Mouse (Mus musculus) layer of hippocampus, adult 18-20 months (tissue): ENCODE results near the gene Dnajc13. TPM values are rescaled to one million over a fixed set of nuclear protein-coding genes. Genes with fewer than 3 reads are reported as not detected.

ENCODE experiments used
- DNase-seq, 2 experiments: peaks; one replicate each; pipeline ENCODE4 v3.0.0; 2022; ENCODE audit warnings: low spot score in 2 of 2
- long read RNA-seq: library from polyadenylated mRNA; stranded (forward); transcript quantifications from one replicate; pipeline ENCODE4 v2.0.0, GENCODE M21; 2021
- total RNA-seq, 2 experiments: library from RNA; stranded (reverse); gene quantifications; 2 replicates each; pipeline ENCODE4 v1.2.3; 2021

Dnajc13 gene
- 10 to 100 TPM; 57.6 to 61.1 TPM for total RNA-seq
- long read RNA-seq, full-length matches to known transcripts: 1 of 26 reads
- long read RNA-seq, partial matches to known transcripts: 5 of 26 reads
- long read RNA-seq, other reads (novel, unspliced or antisense): 20 of 26 reads

DNA sequence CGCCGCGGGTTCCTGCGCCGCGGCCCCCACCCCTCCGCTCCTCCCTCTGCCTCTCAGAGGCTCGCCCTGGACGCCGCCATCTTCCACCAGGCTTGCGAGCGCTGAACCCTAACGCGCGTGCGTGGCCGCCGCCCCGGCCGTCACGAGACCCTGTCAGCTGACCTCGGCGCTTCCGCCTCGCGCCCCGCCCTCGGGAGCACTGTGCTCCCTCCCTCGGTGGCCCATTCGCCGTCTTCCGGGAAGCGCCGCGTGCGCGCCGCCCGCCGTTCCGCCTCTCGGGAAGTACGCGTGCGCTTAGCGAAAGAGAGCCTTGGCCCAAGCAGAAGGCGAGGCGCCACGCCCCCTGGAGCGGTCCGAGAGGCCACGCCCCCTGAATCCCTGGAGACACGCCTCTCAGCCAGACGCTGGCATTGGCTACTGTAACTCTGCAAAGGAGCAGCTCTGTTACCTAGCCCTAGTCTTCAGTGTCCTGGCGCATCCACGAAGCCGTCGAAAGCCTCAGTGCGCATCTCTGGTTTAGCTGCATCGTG is at the start of gene Dnajc13:
Gene Dnajc13, minus strand, starts transcription at position 108 of the 530 bp plus-strand sequence.
- peak; percentile 99 for DNase-seq

DNA sequence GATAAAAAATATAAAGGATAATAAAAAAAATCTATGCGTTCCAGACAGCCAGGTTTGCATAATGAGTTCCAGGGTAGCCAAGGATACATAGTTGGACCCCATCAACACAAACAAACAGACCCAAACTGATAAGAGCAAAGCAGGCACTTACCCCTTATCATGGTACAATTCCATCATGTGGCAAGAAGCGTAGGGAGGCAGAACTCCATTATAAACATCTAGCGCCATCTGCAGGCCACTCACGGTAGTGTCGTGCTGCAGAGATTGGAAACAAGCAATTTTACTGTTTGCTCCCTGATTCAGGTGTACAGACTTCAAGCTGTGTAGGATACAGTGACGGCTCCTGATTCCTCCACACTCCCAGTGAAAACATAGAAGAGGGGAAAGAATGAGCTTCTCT is 44.0 kb upstream of the Dnajc13 start:
- DNase-seq: peak; percentile 51 to 89

DNA sequence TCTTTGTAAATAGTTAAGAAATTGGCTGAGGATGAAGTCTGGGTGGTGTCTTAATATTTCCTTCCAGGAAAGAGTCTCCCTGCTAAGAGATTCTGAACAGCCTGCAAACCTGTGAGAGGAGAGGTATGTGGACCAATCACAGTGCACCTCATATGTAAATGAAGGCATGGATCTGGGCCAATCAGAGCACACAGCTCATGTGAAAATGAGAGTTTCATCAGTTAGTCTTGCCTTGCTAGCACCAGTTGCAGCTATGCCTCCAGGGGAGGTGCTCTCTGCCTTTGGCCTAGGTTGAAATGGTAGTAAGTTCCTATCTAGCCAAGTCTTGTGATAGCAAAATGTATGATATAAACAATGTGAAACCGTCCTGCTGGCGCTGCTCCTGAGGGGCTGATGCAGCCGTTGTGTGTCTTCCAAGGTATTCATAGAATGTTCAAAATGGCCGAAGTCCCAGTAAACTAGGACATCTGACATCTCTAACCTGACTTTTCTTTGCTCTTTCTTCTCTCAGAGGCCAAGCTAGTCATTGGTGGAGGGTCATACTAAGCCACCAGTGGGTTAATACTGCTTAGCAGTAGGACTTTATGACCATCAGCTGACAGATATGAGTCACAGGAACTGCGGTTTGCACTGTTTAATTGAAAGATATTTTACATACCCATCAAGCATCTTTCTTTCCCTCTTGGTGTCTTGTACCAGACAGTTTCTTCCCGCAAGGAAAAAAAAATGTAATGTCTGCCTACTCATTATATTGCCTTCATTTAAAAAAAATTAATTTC is 42.8 kb upstream of the Dnajc13 start:
- no peak for DNase-seq

DNA sequence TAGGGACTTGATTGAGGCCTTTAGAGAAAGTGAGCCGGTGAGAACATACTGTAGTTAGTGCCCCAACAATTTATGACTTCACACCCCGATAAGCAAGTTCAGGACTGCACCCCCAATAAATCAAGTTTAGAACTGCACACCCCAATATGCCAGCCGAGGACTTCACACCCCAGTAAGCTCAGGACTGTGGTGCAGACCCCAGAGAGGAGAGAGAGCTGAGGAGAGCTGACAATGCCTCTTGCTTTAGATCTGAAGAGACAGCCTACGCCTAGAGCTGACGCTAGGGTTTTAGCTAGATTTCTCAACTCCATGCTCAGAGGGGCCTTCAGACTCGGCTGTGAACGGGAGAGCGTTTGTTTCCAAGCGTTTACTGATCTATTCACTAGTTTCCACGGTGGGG is 42.1 kb upstream of the Dnajc13 start:
- no peak for DNase-seq

DNA sequence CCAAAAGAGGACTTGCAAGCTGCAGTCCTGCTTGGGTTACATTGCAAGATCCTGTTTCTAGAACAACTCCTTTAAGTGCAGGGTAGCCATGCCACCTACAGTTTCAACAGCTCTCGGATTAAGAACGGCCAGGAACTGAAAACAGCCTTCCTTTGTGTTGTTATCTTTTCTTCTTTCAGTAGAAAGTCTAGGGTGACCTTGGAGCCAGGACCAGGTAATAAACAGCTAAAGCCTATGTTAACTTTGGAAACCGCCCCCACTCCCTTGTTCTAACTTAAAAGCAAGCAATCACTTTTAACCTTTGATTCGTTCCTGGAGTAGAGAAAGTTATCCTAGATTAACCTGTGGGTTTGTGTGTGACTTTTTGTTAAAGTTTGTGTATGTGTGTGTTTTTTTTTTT is 41.6 kb upstream of the Dnajc13 start:
- DNase-seq: no peak

DNA sequence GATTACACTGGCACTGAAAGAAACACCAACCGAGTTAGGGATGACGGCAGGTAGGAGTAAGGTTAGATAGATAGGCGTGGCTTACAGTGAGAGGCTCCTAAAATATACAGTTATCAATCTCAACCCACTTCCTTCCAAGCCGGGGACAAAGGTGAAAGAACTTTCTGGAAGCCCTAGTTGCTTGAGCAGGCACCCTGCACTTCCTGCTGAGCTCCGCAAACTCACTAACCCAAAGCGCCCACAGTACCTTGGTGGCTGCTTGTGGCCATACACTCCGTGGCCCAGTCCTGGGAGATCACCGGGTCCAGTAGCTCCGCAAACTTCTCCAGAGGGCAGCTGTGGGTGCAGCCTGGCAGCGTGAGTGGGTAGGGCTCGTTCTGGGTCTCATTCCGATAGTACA is 37.8 kb upstream of the Dnajc13 start:
- DNase-seq: no peak

DNA sequence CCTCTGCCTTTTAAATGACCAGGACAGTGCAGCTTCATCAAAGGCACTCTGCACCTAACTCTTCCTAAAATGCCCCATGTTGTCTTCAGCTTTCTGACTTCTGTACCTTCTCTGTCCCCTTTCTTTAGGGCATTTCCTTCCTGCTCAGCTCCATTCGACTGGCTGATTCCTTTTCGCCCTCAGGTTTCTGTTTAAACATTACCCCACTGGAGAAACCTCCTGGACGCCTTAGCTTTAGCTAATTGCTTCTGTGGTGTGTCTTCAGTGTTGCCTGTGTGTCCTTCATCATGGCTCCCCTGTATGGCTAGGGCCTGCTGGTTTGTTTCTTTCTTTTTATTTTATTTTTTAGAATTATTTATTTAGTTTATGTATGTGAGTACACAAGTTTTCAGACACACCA is 34.3 kb upstream of the Dnajc13 start:
- DNase-seq: no peak

DNA sequence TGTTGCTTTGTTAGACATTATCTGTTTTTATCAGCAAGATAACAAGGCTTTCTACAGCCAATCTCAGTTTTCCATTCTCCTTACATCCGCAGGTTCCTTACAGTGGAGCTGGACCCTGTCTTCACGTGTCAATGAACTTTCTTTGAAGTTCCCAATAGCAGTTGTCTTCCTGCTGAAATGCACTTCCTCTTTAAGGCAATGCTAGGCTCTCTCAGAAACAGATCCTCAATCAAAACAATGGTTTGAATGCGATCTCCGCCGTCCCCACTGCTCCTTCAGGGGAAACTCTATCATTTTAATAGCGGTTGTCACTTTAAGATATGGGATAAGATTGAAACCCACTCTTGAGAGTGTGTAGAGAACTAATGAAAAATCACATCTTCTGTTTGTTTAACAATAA is 22.2 kb upstream of the Dnajc13 start:
- no peak for DNase-seq

DNA sequence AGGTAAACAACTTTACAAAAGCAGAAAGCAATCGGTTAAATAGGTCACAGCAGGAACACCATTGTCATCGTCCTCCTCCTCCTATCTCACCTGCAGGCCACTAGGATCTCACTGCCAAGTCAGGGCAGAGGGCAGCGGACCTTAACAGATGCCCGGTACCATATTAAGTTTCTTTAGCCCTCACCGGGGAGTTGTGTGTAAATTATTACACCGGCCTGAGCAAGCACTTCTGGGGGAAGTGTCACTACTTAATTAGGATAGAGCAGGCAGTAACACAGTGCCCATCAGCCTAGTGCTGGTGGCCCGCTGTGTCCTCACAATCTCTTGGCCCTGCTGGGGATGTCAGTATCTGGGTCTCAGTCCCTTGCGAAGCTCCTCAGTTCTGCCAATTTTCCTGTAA is 19.8 kb upstream of the Dnajc13 start:
- DNase-seq: no peak

DNA sequence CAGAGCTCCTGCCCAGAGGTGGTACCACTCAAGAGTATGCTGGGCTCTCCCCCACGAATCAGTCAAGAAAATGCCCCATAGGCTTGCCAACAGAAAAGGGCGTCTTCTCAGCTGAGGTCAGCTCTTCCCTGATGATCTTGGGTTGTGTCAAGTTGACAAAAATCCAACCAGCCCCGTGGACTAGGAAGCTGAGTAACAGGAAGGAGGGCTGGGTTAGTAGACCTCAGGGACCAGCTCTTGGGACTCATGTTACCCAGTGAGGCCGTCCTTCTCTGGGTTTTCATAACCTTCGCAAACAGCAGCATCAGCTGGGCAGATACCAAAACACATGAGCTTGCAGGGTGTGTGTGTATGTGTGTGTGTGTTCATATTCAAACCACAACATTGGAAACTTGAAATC is 19.0 kb upstream of the Dnajc13 start:
- DNase-seq: no peak

DNA sequence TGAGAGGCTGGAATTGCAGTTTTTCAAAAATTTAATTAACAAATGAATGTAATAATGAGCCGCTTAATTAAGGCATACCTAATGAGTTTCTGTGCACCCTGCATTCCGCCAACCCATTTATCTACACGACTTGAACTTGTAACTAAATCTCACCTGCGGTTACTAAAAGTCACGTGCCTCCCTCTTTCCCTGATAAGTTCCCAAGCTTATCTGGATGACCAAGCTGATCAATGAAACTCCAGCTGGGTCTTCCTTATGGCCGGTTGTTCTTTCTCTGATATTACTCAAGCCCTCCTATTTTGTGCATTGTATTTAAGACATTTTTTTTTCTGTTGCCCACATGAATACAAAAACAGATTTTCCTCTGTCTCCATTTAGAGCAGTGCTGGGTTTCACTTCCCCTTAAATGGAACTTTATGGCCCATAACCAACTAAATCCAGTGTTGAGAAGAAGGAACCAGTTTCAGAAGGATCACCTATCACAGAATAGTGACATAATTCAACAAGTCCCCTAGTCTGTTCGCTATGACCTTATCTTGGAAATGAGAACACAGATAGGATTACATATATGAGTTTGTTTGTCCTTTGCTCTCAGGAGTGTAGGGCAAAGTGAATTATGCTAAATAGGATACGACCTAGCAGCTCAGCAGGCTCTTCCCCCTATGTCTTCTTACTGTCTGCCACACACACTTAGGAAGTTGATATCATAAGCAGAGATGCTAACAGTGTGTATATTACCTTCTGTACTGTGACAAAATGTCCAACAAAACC is 18.2 kb upstream of the Dnajc13 start:
- no peak for DNase-seq

DNA sequence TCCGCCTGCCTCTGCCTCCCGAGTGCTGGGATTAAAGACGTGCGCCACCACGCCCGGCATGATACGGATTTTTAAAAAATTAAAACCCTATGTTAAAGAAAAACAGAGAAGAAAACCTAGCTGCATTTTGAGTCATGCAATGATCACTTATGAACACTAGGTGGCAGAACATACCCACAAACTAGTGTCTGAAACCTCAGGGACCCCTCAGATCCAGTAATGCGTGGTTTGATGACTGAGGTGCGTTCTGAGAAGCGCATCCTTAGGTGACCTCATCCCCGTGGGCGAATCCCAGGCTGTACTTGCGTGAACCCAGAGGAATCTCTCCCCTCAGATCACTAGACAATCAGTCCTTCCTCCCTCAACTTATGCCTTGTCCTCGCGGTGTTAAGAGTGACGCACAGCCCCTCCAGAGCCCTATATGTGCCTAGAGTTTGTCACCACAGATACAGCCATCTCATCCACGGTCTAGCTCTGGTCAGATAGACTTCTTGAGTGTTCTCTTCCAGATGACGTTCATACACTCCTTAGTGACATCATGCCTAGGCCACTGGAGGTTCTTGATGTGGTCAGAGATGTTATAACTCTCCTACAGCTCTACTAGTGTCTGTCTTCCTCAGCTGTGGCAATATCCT is 14.9 kb upstream of the Dnajc13 start:
- peak in 1 of 2 experiments; percentile 71 for DNase-seq

DNA sequence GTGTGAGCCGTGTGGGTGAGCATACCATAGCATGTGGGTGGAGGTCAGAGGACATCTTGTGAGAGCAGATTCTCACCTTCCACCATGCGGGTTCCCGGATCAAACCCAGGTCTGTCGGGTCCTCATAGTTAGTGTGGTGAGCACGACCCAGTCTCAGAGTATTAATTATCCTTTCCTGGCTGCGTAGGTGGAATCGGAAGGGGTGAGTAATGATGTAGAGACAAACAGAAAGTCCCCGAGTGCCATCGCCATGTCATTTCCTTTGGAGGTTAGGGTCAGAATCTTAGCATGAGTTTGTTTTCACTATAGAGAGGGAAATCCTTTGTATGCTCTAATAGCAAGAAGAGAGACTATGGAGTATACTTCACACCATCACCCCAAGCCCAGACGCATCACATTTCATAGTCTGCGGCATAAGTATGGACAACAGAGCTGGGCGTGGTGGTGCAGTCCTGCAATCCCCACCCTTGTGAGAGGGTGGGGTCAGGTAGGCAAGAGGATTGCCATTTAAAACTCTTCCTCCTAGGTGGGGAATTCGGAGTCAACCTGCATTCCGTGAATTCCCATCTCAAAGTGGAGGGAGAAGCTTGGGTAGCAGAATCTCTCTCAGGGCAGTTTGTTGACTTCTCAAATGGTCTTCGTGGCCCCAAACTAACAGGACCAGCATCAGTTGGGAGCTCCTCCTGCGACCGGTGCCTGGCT is 12.5 kb upstream of the Dnajc13 start:
- DNase-seq: no peak

DNA sequence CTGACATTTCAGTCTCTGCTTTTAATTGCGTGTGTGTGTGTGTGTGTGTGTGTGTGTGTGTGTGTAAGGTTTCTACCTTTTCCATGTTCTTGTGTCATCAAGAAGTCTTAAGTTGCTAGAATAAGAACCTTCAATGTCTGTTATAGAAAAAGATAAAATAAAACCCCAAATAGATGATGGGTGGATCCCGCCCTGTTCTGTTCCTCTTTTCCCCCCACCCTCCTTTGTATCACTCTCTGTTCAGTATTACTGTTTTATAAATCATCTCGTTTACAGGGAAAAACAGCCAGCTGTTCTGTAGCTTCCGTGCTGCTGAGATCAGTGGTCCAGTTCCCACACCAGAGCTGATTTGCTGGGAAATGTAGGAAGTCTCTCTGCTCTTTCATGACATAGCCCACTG is 9.3 kb upstream of the Dnajc13 start:
- DNase-seq: no peak

DNA sequence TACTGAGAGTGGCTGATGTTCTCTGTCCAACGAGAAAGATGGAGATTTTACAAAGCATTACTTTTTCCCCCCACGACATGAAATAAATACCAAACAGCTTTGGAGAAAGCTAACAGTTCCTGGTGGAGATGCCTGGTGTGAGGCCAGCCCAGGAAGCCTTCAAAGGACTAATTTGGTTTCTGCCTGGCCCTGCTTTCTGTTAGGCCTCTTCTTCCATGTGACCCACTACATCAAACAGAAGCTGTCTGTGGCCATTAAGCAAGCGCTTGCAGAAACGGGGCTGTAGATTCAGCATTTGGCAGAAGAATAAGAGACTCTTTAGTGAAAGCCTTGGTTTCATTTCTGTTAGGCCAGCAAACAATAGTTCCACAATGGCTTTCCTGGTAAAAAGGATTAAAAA is 8.9 kb upstream of the Dnajc13 start:
- no peak for DNase-seq

DNA sequence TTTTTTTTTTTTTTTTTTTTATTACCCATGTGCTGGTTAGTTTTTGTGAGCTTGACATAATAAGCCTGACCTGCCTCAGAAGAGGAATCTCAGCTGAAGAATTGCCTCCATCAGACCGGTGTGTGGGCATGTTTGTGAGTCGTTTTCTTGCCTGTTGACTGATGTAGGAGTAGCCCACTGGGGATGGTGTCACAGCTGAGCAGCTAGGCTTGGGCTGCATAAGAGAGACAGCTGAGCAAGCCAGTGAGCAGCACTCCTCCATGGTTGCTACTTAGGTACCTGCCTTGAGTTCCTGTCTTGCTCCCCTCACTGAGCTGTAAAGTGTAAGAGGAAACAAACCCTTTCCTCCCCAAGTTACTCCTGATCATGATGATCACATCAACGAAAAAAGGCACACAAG is 7.2 kb upstream of the Dnajc13 start:
- no peak for DNase-seq

DNA sequence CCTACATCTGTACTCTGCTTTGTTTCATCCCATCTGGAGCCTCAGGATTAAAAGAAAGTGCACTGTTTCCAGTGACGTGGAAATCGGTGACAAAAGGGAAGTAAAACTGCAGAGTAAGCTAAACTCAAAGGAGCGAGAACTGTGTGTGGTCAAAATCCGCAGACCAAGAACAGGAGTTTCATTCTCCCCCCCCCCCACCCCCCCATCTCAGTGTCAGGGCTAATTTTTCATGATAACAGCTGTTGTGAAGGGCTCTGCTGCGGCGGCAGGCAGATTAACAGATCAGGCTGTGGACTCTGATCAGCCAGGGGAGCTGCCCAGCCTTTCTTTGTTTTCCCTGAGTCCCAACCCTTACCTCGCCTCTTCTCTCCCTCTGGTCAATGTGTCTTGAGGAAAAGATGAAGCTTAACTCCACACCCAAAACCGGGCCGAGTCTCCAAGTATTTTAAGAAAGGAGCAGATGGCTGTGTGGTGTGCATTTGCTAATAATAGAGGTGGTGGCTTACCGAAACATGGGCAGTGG is 6.7 kb upstream of the Dnajc13 start:
- no peak for DNase-seq

DNA sequence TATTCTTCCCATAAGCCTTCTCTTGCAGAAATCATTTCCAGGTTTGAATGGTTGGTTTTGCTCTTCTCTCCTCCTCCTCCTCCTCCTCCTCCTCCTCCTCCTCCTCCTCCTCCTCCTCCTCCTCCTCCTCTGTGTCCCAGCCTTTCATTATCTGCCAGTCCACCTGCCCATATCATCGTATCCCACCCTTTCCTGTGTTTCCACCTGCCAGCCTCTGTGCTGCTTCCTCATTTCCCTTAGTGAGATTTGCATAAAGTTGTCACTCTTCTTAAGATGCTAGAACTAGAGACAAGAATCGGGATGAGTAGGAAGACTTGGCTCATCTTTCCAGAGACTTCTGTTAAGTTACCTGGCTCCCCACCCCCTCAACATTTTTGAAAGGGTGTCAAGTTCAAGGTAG is 1.8 kb upstream of the Dnajc13 start:
- no peak for DNase-seq

DNA sequence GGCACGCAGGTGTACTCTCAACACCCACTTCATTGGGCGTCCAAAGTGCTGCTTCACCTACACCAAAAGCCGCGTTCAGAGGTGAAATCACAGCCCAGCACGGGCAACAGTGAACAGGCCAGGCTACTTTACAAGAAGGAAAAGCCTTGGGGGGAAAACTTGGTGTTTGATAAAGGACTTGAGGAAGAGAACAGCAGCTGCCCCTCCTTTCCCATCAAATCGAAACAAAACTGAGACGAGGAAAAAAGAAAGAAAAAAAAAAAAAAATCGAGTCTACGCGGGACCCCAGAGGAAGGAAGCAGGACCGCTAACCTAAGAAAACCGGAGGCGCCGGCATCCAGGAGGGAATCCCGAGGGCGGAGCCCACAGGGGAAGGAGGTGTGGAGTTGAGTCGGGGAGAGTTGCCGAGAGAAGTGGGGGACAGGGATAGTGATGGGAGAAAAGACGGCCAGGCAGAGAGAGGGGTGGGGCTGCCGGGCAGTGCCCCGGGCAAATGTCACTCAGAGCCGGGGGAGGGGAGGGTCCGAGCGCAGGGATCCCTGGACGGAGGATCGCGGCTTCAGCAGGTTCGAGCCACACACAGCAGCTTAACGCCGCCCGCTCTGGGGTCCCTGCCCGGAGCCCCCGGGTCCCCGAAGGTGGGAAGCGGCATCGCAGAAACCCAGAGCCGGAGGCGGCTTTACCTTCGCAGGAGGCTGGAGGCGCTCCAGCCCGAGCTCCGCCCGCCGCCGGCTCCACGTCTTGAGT is 541 bp downstream of the Dnajc13 start:
- DNase-seq: no peak

DNA sequence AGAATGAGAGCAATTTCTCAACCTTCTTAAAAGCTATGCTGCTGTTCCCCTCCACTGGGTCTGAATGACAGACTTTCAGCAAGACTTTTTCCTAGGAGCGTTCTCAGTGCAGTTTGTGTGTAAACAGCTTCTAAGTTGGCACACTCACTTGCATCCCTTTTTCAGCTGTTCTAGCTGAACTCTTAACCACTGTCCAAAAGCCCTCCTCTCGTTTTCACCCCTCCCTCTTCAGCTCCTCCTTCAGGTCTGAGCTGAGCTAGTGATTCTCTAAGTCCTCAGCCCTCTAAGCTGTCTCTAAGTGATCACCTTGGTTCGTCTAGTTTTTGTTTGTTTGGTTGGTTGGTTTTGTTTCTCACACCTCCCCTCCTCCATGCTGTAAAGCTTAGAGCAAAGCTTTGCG is 2.4 kb downstream of the Dnajc13 start:
- DNase-seq: no peak
